Mouse (Mus musculus): ENCODE results near the gene Lrrc8d. TPM values are rescaled to one million over a fixed set of nuclear protein-coding genes. Genes with fewer than 3 reads are reported as not detected.

The Lrrc8d gene
- polyA plus RNA-seq, 1 experiment from 2014 or later: 39.3 TPM

DNA sequence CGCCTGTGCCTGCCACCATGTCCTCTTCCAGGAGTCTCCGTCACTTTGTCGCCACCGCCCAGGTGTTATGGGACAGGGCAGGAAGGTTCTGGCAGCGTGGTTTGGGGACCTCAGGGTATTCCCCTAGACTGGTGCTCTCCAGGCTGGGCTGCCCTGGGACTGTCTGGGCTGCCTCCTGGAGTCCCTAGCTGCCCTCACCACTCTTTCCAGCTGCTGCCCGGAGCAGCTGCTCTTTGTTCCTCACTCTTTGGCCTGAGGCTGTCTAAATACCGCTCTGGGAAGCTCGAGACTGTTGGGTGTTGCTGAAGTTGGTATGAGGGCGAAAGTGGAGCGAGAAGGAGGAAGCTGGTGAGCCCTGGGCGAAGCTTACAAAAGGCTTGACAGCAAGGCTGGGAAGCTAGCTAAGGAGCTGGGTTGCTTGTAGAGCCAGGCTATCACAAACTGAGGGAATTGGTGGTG lies 32.7 kb downstream of the Lrrc8d start:
- H3K36me3 ChIP-seq: peaks cover 7% of the 10 kb centered on the region
- no peaks in the 10 kb centered on the region for H3K9me3 ChIP-seq
- H3K4me1 ChIP-seq: peaks cover 22% of the 10 kb centered on the region
- H3K4me3 ChIP-seq: peak overlapping the region; percentile 36
- ATAC-seq (ENCODE audit: low FRiP score, low read depth): peak; percentile 66
- H3K9ac ChIP-seq: peak overlapping the region; percentile 54
- H3K4me2 ChIP-seq (replicated peaks): peak overlapping the region; percentile 79
- H3K27me3 ChIP-seq (replicated peaks): no peaks in the 10 kb centered on the region
- 49% methylated on average over 11 of the region's 11 CpGs for WGBS
- peak overlapping the region; percentile 32; the same call in 1 of the 2 replicates for H3K27ac ChIP-seq

DNA sequence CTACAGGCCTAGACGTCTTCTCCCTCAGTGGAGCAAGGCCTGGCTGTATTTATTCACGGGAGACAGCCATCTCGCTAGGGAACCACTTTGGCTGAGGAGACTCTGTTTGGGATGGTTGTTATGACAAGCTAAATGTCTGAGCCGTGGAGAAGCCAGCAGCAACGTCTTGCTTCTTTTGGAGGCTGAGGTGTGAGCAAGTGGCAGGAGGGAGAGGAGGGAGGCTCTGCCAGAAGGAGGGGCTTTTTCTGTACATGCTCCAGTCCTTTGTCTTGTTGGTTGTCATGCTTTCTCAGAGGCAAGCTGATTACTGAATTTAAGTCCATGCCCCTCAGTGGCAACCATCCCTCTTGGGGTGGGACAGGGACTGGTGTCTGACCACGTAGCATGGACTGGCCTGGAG lies 33.5 kb downstream of the Lrrc8d start:
- H3K4me2 ChIP-seq (replicated peaks): no peak overlapping the region

GRCm38 (mm10) chr5:105736365-105736764 lies 36.6 kb downstream of the Lrrc8d start:
- no peaks in the 10 kb centered on the region for H3K27me3 ChIP-seq (replicated peaks)
- H3K4me1 ChIP-seq: peaks cover 26% of the 10 kb centered on the region
- no peak overlapping the region for H3K9ac ChIP-seq
- 91% methylated on average over 6 of the region's 6 CpGs for WGBS
- no peak overlapping the region for H3K27ac ChIP-seq
- no peaks in the 10 kb centered on the region for H3K9me3 ChIP-seq
- H3K4me2 ChIP-seq (replicated peaks): no peak overlapping the region
- H3K4me3 ChIP-seq: no peak overlapping the region
- H3K36me3 ChIP-seq: peaks cover 4% of the 10 kb centered on the region
- no peak for ATAC-seq (ENCODE audit: low FRiP score, low read depth)

More for the DNA sequence above, 33.5 kb downstream of the Lrrc8d start:
- no peak overlapping the region for H3K4me3 ChIP-seq
- H3K4me1 ChIP-seq: peaks cover 22% of the 10 kb centered on the region
- no peak overlapping the region for H3K9ac ChIP-seq
- H3K9me3 ChIP-seq: no peaks in the 10 kb centered on the region
- WGBS: 76% methylated on average over 6 of the region's 6 CpGs
- no peak for ATAC-seq (ENCODE audit: low FRiP score, low read depth)
- no peak overlapping the region for H3K27ac ChIP-seq
- H3K36me3 ChIP-seq: peaks cover 7% of the 10 kb centered on the region
- H3K27me3 ChIP-seq (replicated peaks): no peaks in the 10 kb centered on the region

GRCm38 (mm10) chr5:105737145-105737544 lies 37.4 kb downstream of the Lrrc8d start:
- WGBS: 82% methylated on average over 6 of the region's 6 CpGs
- no peak for ATAC-seq (ENCODE audit: low FRiP score, low read depth)

GRCm38 (mm10) chr5:105740437-105740836 lies 40.7 kb downstream of the Lrrc8d start:
- Histone ChIP-seq H3K36me3 (no peaks in the 10 kb centered on the region), H3K4me3 (no peak overlapping the region), H3K4me2 (replicated peaks) (no peak overlapping the region), H3K9me3 (no peaks in the 10 kb centered on the region), H3K9ac (no peak overlapping the region), H3K27me3 (replicated peaks) (no peaks in the 10 kb centered on the region), H3K4me1 (peaks cover 11% of the 10 kb centered on the region; the same call in 1 of the 2 replicates), H3K27ac (no peak overlapping the region; the same call in 1 of the 2 replicates)
- WGBS: 29% methylated on average over 7 of the region's 7 CpGs
- peak; percentile 84 for ATAC-seq (ENCODE audit: low FRiP score, low read depth)

More at GRCm38 (mm10) chr5:105737145-105737544, 37.4 kb downstream of the Lrrc8d start:
- no peak overlapping the region for H3K27ac ChIP-seq
- H3K9ac ChIP-seq: no peak overlapping the region
- peaks cover 4% of the 10 kb centered on the region for H3K36me3 ChIP-seq
- no peak overlapping the region for H3K4me2 ChIP-seq (replicated peaks)
- H3K4me1 ChIP-seq: peaks cover 18% of the 10 kb centered on the region
- H3K4me3 ChIP-seq: no peak overlapping the region
- H3K27me3 ChIP-seq (replicated peaks): no peaks in the 10 kb centered on the region
- H3K9me3 ChIP-seq: no peaks in the 10 kb centered on the region

- no peak overlapping the region for H3K4me3 ChIP-seq
Observed at GRCm38 (mm10) chr5:105742641-105743040, 42.9 kb downstream of the Lrrc8d start.

DNA sequence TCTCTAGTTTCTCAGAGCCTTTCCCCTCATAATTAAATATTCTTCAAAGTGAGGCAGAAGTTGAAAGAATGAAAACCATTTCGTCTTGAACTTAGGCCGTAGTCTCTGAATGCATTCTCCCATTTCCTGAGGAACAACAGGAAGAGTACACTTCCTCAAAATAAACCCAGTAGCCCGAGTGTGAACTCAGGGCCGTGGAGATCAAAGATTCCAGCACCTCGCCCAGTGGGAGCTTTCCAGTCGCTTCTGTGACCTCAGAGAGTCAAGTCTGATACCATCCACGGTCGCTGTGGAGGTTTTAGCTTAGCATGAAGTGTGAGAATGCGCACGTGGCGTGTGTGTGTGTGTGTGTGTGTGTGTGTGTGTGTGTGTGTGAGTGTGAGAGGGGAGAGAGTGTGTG lies 45.6 kb downstream of the Lrrc8d start:
- 71% methylated on average over 11 of the region's 11 CpGs for WGBS

More at GRCm38 (mm10) chr5:105742641-105743040, 42.9 kb downstream of the Lrrc8d start:
- no peaks in the 10 kb centered on the region for H3K9me3 ChIP-seq
- H3K9ac ChIP-seq: no peak overlapping the region
- H3K4me2 ChIP-seq (replicated peaks): no peak overlapping the region
- H3K27ac ChIP-seq: no peak overlapping the region
- no peaks in the 10 kb centered on the region for H3K27me3 ChIP-seq (replicated peaks)
- no peak for ATAC-seq (ENCODE audit: low FRiP score, low read depth)
- H3K36me3 ChIP-seq: peaks cover 4% of the 10 kb centered on the region; the same call in 1 of the 2 replicates
- H3K4me1 ChIP-seq: peaks cover 8% of the 10 kb centered on the region; the same call in 1 of the 2 replicates
- 93% methylated on average over 5 of the region's 5 CpGs for WGBS

DNA sequence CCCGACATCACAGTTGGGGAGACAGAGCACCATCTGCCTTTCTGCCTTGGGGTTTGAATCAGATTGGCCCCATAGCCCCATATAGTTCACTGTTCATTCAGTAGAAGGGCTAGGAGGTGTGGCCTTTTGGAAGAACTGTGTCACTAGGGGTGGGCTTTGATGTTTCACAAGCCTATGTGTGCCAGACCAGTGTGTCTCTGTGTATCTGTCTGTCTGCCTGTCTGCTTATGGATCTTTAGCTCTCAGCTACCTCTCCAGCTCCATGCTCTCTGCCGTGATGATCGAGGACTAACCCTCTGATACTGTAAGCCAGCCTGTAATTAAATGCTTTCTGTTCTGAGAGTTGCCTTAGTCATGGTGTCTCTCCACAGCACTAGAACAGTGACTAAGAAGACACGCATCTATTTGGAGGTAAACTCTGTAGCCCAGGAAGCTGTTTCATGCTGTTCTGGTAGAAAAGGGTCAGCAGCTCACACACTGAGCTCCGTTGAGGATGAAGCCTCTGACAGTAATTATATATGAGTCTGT lies 46.2 kb downstream of the Lrrc8d start:
- Histone ChIP-seq H3K4me3 (no peak overlapping the region), H3K27me3 (replicated peaks) (no peaks in the 10 kb centered on the region), H3K4me1 (no peaks in the 10 kb centered on the region), H3K27ac (no peak overlapping the region), H3K4me2 (replicated peaks) (no peak overlapping the region), H3K9ac (no peak overlapping the region), H3K36me3 (peaks cover 4% of the 10 kb centered on the region; the same call in 1 of the 2 replicates), H3K9me3 (no peaks in the 10 kb centered on the region)
- 89% methylated on average over 5 of the region's 5 CpGs for WGBS
- ATAC-seq (ENCODE audit: low FRiP score, low read depth): no peak

More for the DNA sequence above, 45.6 kb downstream of the Lrrc8d start:
- no peaks in the 10 kb centered on the region for H3K9me3 ChIP-seq
- no peaks in the 10 kb centered on the region for H3K27me3 ChIP-seq (replicated peaks)
- no peak overlapping the region for H3K9ac ChIP-seq
- 0 out of 2 replicates have a peak, but pooled peaks cover 3% of the 10 kb centered on the region for H3K4me1 ChIP-seq
- no peak for ATAC-seq (ENCODE audit: low FRiP score, low read depth)
- peaks cover 4% of the 10 kb centered on the region; the same call in 1 of the 2 replicates for H3K36me3 ChIP-seq
- no peak overlapping the region for H3K27ac ChIP-seq
- H3K4me3 ChIP-seq: no peak overlapping the region
- no peak overlapping the region for H3K4me2 ChIP-seq (replicated peaks)

DNA sequence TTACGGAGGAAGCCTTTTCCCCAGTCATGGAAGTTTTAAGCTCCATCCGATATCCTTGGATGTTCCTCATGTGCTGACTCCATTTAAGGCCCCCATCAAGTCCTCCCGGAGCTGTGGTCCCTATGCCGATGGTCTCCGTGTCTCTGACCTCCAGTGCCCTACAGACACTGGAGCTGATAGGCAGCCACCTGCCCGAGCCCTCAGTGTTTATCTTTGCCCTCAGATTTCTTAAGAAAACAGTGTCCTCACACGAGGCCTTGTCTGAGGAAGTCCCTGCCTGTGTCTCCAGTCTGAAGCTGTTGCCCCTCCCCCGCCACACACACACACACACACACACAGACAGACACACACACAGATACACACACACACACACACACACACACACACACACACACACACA lies 55.0 kb downstream of the Lrrc8d start:
- Histone ChIP-seq H3K4me1 (peaks cover 12% of the 10 kb centered on the region), H3K27me3 (replicated peaks) (no peaks in the 10 kb centered on the region), H3K36me3 (no peaks in the 10 kb centered on the region), H3K9ac (no peak overlapping the region), H3K9me3 (no peaks in the 10 kb centered on the region), H3K4me3 (no peak overlapping the region), H3K27ac (no peak overlapping the region), H3K4me2 (replicated peaks) (no peak overlapping the region)
- WGBS: 67% methylated on average over 8 of the region's 8 CpGs
- no peak for ATAC-seq (ENCODE audit: low FRiP score, low read depth)

- H3K4me2 ChIP-seq (replicated peaks): no peak overlapping the region
- no peaks in the 10 kb centered on the region for H3K36me3 ChIP-seq
- H3K4me1 ChIP-seq: peaks cover 12% of the 10 kb centered on the region
- H3K4me3 ChIP-seq: no peak overlapping the region
- no peak for ATAC-seq (ENCODE audit: low FRiP score, low read depth)
- H3K27ac ChIP-seq: no peak overlapping the region
- no peak overlapping the region for H3K9ac ChIP-seq
- 80% methylated on average over 6 of the region's 6 CpGs for WGBS
- no peaks in the 10 kb centered on the region for H3K27me3 ChIP-seq (replicated peaks)
- H3K9me3 ChIP-seq: no peaks in the 10 kb centered on the region
Observed at GRCm38 (mm10) chr5:105755491-105755890, 55.7 kb downstream of the Lrrc8d start.

DNA sequence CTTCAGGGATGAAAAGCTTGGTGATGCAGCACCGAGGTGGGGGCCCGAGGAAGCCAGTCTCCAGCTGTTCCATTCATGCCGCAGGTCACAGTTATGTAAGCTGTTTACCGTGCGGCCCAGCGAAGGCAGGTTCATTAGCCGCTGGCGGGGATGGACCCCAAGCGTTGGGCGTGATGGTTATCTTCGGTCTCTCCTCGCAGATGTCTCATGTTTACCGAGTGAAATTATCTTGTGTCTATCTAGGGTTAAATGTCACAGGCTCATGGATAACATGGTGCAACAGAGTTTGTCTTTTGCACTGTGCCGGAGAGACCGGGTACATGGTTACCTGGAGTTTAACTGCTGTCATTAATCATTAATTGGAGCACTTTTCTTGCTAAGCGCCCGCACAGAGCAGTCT lies 58.2 kb downstream of the Lrrc8d start:
- H3K27me3 ChIP-seq (replicated peaks): no peaks in the 10 kb centered on the region
- ATAC-seq (ENCODE audit: low FRiP score, low read depth): no peak
- H3K4me1 ChIP-seq: peaks cover 20% of the 10 kb centered on the region
- H3K9me3 ChIP-seq: no peaks in the 10 kb centered on the region
- no peak overlapping the region for H3K27ac ChIP-seq
- H3K4me2 ChIP-seq (replicated peaks): no peak overlapping the region
- 88% methylated on average over 17 of the region's 17 CpGs for WGBS
- H3K9ac ChIP-seq: no peak overlapping the region
- no peaks in the 10 kb centered on the region for H3K36me3 ChIP-seq
- H3K4me3 ChIP-seq: no peak overlapping the region

- H3K27me3 ChIP-seq (replicated peaks): no peaks in the 10 kb centered on the region
Observed at GRCm38 (mm10) chr5:105758866-105759265, 59.1 kb downstream of the Lrrc8d start.

More at GRCm38 (mm10) chr5:105758866-105759265, 59.1 kb downstream of the Lrrc8d start:
- no peak overlapping the region for H3K4me2 ChIP-seq (replicated peaks)
- peaks cover 13% of the 10 kb centered on the region for H3K4me1 ChIP-seq
- no peak overlapping the region for H3K9ac ChIP-seq
- H3K9me3 ChIP-seq: no peaks in the 10 kb centered on the region
- H3K27ac ChIP-seq: no peak overlapping the region
- no peak overlapping the region for H3K4me3 ChIP-seq
- no peaks in the 10 kb centered on the region for H3K36me3 ChIP-seq
- no peak for ATAC-seq (ENCODE audit: low FRiP score, low read depth)
- 83% methylated on average over 9 of the region's 9 CpGs for WGBS

Data from neural tube, embryonic 12.5 days (tissue).